ENCODE assay signal across 8 mouse cellular contexts in genomic region chr6:138422671-138423321, GRCm38 (mm10).
DNase-seq lines count a peak whose midpoint lies in the region; ATAC-seq and TF ChIP-seq lines count a peak whose summit lies in the region.

No protein-coding gene starts in this region.

- DNase-seq in cerebellum, postnatal 14 days, result peak; percentile 21 to 28
- DNase-seq in cerebellum, adult 18-20 months, result no peak
- peak; percentile 45 to 53 for DNase-seq in left cerebral cortex, adult 2 months (ENCODE audit: extremely low spot score in 1 of 2, low spot score in 2 of 2)
- DNase-seq in neural tube, embryonic 10.5 days (ENCODE audit: extremely low spot score, low spot score), result peak; percentile 54
- DNase-seq in thymus, postnatal 4 days, result no peak

- H3K9me3 ChIP-seq in heart, embryonic 14.5 days (ENCODE audit: control insufficient read depth, low read length), result no peaks in the 10 kb centered on the region

- H3K4me3 ChIP-seq in cortical plate, adult 2 months (ENCODE audit: insufficient read depth, low read length), result peak overlapping the region; percentile 91
- H3K4me3 ChIP-seq in heart, embryonic 14.5 days (ENCODE audit: control insufficient read depth in 1 of 2, insufficient read depth in 1 of 2, low read depth in 1 of 2, low read length in 2 of 2), result peak overlapping the region; percentile 42 to 46
- H3K4me3 ChIP-seq in left cerebral cortex, adult 2 months, result peak overlapping the region; percentile 62

- H3K27me3 ChIP-seq in heart, embryonic 14.5 days (ENCODE audit: control insufficient read depth, insufficient read depth, low read length), result peaks cover 10% of the 10 kb centered on the region

- peak overlapping the region; percentile 66 for H3K9ac ChIP-seq in heart, embryonic 14.5 days (ENCODE audit: low read length)

- peak overlapping the region; percentile 17 for H3K27ac ChIP-seq in cortical plate, adult 2 months (ENCODE audit: insufficient read depth, low read length)
- no peak overlapping the region for H3K27ac ChIP-seq in heart, embryonic 14.5 days (replicated peaks in 1 of 2; ENCODE audit: control insufficient read depth in 1 of 2, insufficient read depth in 1 of 2, low read depth in 2 of 2, low read length in 2 of 2)
- peak overlapping the region; percentile 87 for H3K27ac ChIP-seq in left cerebral cortex, adult 2 months

- no peak for TF ChIP-seq CTCF in cortical plate, adult 2 months (IDR thresholded peaks at IDR 0.05; ENCODE audit: extremely low read depth, insufficient read depth, low read length)
- no peak for TF ChIP-seq CTCF in left cerebral cortex, adult 2 months (IDR thresholded peaks at IDR 0.05)

- peak overlapping the region; percentile 76 for H3K4me2 ChIP-seq in heart, embryonic 14.5 days (ENCODE audit: low read length)

- intact Hi-C loops in left cerebral cortex, adult 2 months (cut with DNase I), result loop anchor here (5.0 kb wide), 1 partner anchor 250 kb away; no protein-coding TSS in a partner anchor

- no peaks in the 10 kb centered on the region for H3K36me3 ChIP-seq in heart, embryonic 14.5 days (ENCODE audit: control insufficient read depth, insufficient read depth, low read length)

- no peak for ATAC-seq in heart, embryonic 14.5 days (ENCODE audit: insufficient number of reproducible peaks, insufficient read depth, low FRiP score, low read depth)
- ATAC-seq in activated CD4-positive, CD25-positive, alpha-beta regulatory T cell, adult 4 months, result no peak

- peak; percentile 58; the same call in 1 of the 2 replicates for TF ChIP-seq POLR2A in cortical plate, adult 2 months (IDR thresholded peaks at IDR 0.05; ENCODE audit: extremely low read depth, insufficient read depth, low read length)

- no peaks in the 10 kb centered on the region for H3K4me1 ChIP-seq in cortical plate, adult 2 months (ENCODE audit: control insufficient read depth, insufficient read depth, low read length)
- H3K4me1 ChIP-seq in heart, embryonic 14.5 days (ENCODE audit: control insufficient read depth in 2 of 2, insufficient read depth in 2 of 2, low read length in 2 of 2), result peaks cover 8 to 19% of the 10 kb centered on the region in 2 experiments; a peak in 3 of 4 replicates

- WGBS in heart, embryonic 14.5 days, result under 1% methylated on average over 16 of the region's 16 CpGs

Comparison
In these comparisons a context has a peak if more than half of its experiments do, and no peak if none do; other contexts are left out.
1. DNase-seq: peak in cerebellum, postnatal 14 days (2 of 2), left cerebral cortex, adult 2 months (2 of 2) and neural tube, embryonic 10.5 days (single experiment); none in cerebellum, adult 18-20 months (0 of 2) and thymus, postnatal 4 days (single experiment).
2. H3K27ac ChIP-seq: peak in cortical plate, adult 2 months (single experiment) and left cerebral cortex, adult 2 months (single experiment); none in heart, embryonic 14.5 days (0 of 2).
3. Peak in every context shown above with its lines, with median percentiles within 50 percentile points of each other: H3K4me3 ChIP-seq.